Mouse (Mus musculus) right cerebral cortex, adult 18-20 months (tissue): ENCODE data around the gene Scn8a.
A peak's percentile ranks its signal among the peaks of the same experiment; 100 is the strongest.

Source experiments
- DNase-seq: peaks from one replicate; pipeline ENCODE4 v3.0.0; 2022; ENCODE audit warnings: mixed read lengths

Gene Scn8a

DNA sequence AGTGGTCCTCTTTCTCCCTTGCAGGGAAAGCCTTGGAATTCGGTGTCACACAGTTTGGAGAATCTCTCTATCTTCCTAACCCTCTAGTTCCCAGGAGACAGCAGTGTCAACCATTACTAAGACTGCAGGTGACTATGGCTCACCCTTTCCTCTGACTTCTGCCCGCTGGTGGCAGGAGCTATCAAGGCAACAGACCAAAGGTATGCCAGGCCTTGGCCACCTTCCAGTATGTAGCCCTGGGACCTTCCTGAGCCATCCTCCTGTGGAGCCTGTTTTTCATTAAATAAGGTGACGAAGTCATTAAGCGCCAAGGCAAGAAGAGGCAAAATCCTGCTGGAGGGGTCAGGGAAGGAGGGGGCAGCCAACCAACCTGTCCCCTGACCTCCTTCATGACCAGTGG lies 205.5 kb downstream of the Scn8a start:
- no peak for DNase-seq

DNA sequence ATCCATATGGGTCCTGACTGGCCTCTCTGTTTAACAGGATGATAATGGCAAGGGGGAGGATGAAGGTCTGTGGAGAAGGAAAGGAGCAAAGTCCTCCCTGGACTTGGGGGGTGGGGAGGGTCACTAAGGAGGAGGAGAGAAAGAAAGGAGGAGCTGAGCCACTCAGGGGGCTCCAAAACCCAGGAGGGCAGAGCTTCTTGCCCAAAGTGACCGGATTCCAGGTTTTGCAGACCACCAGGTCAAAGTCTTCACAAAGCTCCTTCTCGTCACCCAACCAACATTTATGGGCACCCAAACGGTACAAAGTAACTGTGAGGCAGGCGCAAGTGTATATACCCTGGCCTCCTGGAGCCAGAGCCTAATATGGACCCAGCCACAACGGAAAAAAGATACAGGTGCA lies 206.0 kb downstream of the Scn8a start:
- no peak for DNase-seq

DNA sequence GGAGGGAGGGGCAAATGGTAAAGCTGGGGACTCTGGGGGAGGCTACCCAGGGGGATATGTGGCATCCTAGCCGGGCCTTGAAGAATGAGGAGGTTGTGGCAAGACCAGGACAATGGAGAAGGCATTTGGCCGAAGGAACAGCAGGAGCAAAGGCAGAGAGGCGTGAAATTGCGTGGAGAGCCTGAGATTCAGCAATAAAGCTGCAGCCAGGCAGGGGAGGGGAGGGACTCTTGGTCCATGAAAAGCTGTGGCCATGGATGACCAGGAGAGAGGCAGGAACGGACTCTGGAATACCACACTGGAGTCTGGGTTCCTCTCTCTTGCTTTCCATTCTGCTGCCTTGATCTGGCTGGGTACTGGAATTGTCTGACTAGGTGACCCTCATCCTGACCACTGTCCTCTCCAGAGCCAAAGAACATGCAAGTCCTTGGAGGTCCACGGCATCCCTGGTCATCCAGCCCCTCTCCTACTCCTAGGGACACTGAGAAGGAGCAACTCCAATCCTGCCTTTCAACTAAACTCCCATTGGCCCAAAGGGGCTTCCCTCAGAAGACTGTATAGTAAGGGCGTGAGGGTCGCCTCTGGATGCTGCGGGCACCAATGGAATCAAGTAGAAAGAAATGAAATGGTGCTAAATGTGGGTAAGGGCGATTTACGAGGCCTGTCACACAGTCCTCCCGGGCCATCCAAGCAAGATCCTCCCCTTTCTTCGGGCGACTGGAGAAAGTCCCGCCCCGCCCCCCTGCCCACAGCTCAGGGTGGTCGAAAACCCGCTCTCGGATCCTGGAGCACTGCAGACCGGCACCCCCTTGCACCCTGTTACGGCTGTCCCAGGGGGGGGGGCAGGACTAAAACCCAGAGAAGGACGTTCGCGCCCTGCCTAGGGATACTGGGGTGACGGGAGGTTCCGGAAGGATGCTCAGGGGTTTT lies 206.7 kb downstream of the Scn8a start:
- no peak for DNase-seq

DNA sequence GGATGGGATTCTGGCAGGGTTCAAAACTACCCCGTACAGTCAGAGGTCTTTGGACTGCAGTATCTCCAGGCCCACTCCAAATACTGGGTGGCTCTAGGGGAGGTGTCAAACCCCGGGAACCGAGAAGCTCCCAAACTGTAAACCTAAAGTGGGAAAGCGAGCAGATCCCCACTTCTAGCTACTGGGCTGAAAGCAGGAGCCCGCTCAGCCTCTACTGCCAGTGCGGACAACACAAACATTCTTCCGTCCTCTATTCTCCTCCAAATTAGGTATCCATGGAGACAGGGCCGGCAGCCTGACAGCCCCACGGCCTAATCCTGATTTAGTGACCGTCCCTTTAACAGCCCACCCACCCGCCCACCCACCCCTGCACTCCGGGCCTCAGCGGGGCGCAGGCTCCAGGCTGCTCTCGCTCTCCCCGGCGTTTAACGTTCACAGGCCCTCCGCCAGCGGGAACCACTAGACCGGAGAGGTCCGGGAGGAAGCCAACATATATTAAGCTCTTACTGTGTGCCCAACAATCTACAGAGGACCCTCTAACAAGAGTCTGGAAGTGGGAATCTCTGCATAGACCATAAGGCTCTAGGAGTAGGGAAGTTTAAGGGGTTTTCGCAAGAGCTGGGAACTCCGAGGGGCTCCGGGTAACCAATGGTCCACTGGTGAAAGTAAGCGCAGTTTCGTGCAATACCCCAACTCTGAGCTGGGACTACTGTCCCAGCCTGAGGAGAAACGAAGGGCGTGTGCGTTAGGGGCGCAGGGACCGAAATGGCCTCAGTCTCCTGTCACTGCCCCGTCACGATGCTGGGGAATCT lies 207.5 kb downstream of the Scn8a start:
- DNase-seq = no peak

DNA sequence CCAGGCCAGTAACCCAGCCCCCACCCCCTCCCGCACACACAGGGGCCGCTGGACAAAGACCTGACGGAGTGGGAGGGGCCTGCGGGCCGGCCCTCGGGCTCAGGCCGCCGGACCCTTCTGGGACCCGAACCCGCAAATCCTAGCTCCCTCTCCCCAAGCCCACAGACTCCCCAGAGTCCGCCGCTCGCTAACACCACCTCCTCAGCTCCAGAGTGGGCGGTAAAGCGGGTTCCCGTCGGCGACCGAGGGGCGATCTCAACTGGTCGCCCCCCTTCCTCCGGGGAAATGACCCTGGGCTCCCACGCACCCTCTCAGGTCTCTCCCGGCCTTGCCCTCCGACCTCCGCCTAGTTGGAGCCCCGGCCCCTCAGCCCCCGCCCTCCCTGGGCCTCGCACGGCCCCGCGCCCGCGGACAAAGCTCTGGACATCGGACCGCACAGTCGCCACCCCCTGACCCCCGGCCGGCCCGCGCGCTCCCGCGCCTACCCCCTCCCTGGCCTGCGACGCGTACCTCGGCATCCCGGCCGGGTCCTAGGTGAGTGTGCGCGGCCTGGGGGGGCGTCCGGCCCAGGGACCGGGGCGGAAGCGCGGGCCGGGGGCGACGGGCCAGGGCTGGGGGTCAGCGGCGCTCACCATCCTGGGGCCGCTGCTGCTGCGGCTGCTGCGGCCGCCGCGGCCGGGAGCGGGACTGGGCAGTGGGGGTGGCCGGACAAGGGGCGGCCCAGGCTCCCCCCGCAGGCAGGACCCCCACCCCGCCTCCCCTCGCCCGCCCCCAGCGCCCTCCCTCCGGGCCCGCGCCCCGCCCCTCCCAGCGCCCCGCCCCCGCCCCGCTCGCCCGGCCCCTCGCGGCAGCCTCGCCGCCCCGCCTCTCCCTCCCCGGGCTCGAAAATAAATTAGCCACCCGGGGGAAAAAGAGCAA lies 208.4 kb downstream of the Scn8a start, which contains the start of gene Fignl2:
Fignl2 (minus strand) TSS at position 755 of the 918 bp plus-strand sequence.
- DNase-seq = no peak

DNA sequence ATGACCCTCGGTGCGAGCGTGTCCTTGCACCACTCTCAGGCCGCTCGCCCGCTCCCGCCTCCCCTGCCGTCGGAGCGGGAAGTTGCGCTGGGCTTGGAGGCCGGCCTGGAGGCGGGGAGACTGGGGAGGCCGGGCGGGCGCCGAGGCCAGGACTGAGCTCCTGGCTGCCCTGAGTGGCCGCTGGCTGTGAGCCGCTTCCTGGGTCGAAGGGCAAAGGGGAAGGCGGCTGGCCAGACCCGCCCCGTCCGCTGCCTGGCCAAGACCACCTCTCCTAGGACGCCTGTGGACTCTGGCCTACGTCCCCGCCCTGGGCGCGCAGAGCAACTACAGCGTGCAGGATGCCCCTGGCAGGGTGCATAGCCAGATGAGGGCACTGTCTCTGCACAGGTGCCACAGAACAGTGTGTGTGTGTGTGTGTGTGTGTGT lies 209.1 kb downstream of the Scn8a start:
- DNase-seq = peak; percentile 70

DNA sequence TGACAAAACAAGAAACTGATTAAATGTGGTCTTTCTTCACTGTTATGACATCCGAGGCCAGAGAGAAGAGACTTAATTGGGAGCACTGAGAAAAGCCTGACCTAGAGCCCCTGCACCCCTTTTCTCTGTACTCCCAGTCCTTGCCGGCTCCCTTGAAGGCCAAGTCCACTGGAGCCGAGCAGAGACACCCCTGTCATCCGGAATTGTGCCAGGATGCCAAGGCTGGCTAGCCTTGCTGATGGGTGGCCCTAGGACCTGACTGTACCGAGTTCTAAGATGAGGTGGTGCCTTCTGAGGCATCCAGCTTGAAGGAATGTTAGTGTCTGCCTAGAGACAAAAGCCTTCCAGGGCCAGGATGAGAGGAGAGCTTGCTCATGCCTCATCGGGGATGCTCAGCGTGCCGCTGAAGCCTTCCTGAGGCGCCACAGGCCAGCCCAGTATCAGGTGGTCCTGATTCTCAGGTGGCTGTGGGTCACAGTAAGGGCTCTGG lies 210.4 kb downstream of the Scn8a start:
- no peak for DNase-seq

DNA sequence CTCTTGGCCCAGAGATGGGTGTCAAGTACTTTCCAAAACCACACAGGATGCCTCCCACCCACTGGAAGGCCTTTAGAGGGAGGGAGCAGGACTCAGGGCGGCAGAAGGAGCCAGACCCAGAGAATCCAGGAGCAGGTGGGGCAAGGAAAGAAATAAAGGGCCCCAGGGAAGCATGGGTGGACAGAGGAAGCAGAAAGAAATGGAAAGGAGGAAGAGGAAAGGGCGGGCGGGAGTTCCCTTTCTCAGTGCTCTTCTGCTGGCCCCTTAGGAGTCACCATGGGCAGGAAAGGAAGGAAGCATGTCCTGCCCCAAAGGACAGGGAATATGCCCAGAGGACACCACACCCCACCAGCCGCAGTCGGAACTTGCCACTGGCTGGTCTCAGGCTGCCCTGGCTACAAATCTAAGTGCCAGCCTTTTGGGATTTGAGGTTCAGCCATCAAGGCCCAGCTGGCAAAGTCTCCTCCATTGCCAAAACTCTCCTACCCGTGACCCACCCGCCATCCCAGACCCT lies 211.4 kb downstream of the Scn8a start:
- no peak for DNase-seq

DNA sequence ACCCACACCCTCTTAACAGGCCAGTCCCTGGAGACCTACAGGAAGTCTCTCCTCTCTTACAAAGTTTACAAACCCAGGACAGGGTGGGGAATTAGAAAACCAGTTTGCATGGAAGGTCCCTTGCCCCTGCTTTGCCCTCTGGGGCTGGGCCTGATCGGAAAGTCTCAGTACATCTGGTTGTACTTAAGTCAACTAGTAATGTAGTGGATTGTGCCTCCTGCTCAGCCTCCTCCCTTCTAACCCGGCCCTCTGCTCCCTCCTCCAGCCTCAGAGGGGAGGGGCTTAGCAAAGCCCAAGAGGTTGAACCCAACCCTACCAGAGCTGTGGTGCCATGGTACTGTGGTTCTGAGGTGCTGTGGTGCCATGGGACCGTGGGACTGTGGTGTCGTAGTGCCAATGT lies 212.6 kb downstream of the Scn8a start:
- DNase-seq = no peak

DNA sequence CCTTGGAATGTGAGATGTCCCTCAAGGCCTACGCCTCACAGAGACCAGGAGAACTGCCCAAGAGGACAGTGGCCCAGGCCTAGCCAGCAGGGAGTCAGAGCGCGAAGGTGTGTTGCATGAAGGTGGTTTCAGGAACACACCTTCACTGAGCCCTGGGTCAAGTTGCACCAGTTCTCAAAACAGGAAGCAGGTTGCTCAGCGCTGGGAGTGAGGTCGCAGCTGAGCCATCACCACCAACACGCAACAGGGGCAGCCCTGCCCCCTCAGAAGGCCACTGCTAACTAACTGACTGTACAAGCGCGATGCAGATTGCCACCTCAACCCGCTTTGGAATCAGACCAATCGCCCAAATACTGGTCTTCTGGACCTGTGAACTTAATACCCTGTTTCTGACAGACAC lies 214.8 kb downstream of the Scn8a start:
- no peak for DNase-seq

DNA sequence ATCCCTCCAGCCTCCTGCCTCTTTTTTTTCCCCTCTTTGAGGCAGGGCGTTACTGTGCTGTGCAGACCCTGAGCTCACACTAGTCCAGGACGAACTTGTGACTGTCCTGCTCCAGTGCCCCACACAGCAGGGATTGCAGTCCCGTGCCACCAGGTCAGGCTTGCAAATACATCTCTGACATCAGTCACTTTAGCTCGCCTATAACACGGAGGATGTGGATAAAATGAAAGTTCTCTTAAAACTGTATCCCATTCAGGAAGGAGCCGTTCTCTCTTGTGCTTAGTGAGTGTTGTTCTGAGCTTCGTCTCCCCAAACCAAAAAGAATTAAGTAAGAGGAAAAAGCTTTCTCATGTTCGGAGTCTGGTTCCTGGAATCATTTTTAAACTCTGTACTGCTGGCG lies 216.8 kb downstream of the Scn8a start:
- no peak for DNase-seq

DNA sequence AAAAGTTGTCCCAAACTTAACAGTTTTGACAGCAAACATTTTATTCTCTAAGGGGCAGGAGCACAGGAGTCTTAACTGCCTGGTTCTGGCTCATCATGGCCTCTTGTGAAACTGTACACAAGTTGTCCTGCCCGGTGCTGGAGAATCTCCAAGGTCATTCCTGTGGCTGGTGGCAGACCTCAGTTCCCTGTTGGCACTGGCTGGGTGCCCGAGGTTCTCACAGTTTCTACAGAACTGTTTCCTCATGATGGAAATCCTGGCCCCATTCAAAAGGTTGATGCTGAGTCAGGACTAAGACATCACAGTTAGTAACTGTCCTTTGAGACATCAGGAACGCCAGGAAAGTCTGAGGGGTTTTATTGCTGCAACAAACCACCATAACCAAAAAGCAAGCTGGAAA lies 217.3 kb downstream of the Scn8a start:
- no peak for DNase-seq

DNA sequence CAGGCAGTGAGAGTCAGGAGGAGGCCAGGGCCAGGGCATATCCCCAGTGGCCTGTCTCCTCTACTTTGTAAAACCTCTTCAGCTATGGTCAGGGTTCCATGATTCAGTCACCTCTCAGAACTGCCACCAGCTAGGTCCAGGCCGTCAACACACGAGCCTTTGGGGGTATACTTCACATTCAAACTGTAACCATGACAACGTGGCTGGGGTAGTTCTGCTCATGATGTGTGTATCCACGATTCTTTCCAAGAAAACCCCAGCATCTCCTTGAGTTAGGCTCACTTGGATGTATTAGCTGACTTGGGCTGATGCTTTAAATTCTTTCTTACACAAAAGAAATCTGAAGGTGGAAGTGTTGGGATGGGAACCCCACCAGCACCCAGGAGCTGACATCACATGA lies 218.6 kb downstream of the Scn8a start:
- DNase-seq = no peak

DNA sequence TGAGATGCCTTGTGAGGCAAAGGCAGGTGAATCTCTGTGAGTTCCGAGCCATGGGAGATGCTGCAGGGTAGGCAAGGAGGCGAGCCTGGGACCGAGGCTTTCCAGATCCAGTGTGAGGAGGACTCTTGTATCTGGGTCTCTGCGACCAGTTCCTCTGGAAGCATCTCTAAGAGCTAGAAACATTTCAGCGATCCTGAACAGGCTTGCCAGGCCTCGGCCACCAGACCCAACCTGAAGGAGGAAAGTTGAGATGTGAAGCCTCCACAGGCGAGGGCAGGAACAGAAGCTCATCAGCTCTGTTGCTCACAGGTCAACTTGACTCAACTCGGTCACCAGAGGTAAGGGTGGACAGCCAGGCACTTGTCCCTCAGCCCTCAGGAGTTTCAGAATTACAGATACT lies 221.9 kb downstream of the Scn8a start:
- no peak for DNase-seq

DNA sequence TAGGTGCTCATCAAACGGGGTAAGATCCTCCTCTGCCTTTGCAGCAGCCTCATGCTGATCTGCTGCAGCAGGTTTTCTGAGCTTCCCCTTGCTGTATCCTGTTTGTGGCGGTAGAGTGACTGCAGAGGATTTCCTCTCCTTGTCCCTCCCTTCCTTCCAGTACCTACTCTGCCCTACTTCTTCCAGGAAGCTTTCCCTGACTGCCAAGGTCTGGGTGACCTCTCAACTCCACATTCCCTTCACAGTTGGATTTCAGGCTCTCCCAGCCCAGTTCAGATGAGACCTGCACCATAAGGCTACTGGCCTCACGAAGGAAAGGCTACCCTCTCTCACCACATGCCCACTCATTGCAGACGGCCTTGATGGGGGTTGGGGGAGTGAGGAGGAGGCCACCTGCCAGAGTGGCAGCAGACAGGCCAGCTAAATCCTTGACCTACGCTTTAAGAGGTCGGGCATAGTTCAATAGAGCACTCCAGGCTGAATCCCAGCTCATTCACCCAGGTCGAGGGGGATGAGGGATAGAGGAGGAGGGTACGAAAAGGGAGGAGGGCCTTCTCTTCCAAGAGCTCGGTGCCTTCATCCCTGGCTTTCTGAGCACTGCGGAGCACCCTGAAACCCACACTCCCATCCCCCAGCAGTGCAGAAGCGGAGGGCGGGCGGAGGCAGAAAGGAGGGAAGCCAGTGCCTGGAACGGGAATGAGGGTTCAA lies 222.6 kb downstream of the Scn8a start:
- DNase-seq = no peak

DNA sequence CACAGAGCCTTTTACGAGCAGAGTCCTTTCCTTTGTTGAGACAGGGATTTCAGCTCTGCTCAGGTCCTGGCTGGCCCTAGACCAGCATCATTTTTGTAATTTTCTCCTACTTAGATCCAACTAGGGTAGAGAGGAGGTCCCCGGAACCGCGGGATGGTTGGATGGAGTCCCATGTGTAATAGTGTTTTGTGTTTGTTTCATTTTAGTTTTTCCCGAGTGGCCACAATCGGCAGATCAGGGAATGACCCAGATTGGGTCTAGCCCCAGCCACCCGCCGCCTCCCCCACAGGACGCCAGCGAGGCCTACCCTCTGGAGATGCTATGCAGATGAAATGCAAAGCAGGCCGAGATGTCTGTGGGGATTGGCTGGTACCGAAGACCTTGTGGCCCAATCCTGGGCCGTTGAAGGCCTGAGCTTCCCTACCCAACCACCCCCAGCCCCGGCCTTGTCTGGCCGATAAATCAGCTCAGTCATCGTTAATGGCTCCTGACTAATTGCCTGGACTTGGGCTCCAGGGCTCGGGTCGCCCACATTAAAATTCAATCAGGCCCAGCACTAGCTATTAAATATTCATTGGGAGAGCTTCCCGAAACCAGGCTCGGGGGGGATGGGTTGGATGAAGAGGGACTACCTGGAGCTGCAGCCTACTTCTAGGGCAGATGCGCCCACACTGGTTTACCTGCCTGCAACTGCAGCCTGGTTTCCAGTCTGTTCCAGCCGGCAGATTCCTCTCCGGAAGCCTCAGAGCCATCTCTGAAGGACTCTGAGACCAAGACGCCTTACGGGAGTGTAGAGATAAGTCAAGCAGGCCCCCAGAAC lies 223.4 kb downstream of the Scn8a start:
- peak; percentile 59 for DNase-seq

DNA sequence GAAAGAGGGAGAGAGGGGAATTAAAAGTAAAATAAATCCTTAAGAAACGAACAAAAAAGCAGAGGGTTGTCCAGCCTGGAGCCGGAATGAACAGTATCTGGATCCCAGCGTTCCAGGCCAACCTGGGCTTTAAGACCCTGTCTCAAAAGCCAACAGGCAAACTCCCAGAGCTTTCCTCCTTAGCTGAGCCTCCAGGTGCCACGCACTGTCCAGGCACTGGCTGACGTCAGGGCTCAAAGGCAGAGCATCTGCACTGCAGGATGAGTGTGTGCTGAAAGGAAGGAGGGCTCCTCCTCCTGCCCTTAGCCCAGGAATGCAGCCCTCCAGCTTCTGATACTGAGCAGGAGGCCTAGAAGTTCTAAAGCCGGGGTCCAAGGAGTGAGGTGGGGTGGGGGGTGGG lies 224.3 kb downstream of the Scn8a start:
- no peak for DNase-seq

DNA sequence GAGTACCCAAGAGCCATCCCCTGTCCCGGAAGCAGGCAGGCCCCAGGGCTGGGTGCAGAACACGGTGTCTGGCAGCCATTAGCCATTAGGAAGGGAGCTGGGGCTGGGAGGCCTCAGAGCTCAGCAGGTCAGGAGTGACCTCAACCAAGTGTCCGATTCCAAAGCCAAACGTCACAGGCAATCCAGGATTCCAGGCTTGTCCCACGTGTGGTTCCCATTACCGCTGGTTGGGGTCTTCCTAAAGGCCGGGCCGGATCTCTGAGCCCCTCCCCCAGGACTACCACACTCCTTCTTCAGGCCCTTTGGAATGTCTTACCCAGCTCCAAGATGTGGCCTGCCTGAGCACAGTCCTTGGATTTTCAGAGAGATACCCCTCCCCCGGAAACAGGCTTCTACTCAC lies 225.3 kb downstream of the Scn8a start:
- no peak for DNase-seq

DNA sequence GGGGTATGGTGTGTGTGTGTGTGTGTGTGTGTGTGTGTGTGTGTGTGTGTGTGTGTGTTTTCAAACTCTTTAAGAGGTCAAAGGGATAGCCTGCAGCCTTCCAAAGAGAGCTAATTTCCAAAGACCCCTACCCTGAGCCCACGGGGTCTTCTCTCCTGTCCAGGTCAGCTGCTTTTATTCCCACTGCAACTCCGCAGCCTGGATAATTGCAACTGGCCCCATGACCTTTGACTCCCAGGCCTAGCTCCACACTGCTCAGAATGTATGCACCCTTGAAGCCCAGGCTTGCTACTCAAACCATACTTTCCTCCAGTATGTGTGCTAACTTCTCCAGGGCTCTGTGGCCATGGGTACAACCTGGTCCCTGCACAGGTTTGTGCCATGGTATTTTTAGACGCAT lies 225.7 kb downstream of the Scn8a start:
- no peak for DNase-seq
